Mouse (Mus musculus): ENCODE data around the gene Rnf144a.

DNA sequence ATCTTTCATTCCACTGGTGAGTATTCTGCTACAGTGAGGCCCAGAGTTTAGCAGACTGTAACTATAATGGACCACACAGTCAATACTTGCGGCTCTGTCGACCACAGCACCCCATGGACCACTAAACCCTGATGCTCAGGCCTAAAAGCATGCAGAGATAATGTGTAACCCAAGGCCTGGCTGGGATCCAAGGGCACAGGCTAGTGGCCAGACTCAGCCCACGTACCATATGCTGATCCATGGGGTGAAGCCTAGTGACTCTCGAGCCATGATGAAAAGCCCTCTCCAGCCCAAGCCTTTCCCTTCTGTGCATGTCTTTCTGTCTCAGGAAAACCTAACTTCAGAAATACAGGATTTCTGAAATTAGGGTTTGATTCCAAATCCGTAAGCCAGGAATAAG is 50.2 kb downstream of the Rnf144a start:
- no peak for TF ChIP-seq CTCF (IDR thresholded peaks at IDR 0.05; ENCODE audit: insufficient read depth, low read depth, low read length)
- TF ChIP-seq POLR2A (IDR thresholded peaks at IDR 0.05; ENCODE audit: insufficient read depth, low read depth, low read length) = no peak
